Mouse (Mus musculus): Measurements from ENCODE around the gene Rnf145.

DNA sequence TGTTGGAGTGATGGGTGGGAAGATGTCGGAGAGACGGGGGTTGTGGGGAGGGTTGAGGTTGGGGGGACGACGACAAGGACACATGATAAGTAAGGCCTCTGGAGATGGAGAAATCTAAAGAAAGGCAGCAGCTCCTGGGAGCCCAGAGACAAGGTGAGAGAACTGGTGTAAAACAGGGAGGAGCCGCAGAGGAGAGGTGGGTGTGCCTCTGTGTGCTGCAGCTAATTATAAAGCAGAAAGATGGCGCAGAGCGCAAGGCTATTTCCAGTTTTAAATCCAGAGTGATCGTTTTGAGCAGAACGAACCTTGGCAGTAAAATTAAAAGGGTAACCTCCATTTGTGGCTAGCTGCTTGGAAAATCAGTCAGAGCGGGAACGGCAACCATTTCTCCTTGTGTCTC, 12.1 kb downstream of the Rnf145 start:
- no peak for TF ChIP-seq CTCF (IDR thresholded peaks at IDR 0.05; ENCODE audit: low read depth)
- no peak for TF ChIP-seq EP300 (optimal IDR thresholded peaks at IDR 0.05)
